Mouse (Mus musculus): ENCODE measurements at regions not wholly inside any gene's neighbourhood (a gene's known extent, or its start where the extent isn't known, plus 50 kb on each side); places are given as distances from the start of the nearest gene placed in this dataset.
"Not testable (repeated sequence)": the region's sequence is repeated elsewhere in the genome, so short reads cannot be mapped to it uniquely, and the experiment has no call there.

DNA sequence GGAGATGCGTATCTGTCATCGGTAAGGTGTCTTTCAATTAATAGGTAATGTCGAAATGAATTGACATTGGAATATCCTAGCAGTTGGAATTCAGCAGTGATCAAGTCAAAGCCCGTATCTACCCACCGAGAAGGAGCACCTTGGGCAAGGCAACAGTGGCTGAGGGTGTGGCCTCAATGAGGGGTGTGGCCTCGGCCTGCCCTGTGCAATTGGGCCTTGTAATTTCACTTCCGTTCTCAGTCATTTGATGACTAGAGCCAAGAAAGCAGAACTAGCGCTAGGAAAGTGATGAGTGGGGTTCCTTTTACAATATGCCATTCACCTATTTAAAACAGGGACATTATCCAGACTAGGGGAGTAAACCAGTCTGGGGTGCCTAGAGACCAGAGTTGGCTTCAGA, 77.6 kb downstream of the Elovl4 start:
- no peak for DNase-seq (ENCODE audit: low read depth, low spot score)

- peak; percentile 40 for DNase-seq (ENCODE audit: low read depth, low spot score)
Measured at GRCm38 (mm10) chr9:83727462-83728189, 78.5 kb downstream of the Elovl4 start.

DNA sequence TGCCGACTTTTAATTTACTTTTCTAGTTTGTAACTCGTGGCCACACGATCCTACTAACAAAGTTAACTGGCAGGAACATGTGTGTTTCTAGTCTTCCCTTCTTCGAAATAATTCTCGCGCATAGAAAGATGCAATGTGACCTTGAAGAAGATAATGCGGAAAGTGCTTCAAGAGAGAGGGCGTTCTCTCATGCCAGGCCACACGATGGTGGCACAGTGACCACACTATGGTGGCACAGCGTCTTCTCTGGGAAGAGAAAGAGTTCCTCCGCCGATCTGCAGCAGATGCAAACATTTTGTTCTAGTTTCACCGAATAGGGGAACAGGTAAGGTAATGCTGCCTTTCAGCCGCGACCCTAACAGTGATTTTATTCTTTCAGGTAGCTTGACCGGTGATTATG, 79.1 kb downstream of the Elovl4 start:
- no peak for DNase-seq (ENCODE audit: low read depth, low spot score)

GRCm38 (mm10) chr9:83726105-83726504, 80.0 kb downstream of the Elovl4 start:
- DNase-seq (ENCODE audit: low read depth, low spot score) = no peak

DNA sequence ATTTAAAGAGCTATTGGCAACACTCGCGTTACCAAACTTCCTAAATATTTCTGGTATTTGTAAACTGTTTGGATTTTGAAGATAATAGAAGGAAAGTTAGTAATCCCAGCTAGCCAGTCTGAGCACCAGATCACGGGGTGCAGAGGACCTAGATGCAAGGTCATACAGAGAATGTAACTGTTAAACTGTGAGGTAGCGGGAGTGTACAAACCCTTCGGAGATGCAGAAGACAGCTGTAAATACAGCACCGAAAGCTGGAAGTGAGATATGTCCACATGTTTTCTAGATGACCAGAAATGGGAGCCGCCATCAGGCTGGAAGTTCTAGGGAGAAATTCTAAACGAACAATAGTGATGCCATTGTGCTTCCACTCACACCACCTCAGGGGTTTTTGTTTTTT, 80.5 kb downstream of the Elovl4 start:
- no peak for DNase-seq (ENCODE audit: low read depth, low spot score)

DNA sequence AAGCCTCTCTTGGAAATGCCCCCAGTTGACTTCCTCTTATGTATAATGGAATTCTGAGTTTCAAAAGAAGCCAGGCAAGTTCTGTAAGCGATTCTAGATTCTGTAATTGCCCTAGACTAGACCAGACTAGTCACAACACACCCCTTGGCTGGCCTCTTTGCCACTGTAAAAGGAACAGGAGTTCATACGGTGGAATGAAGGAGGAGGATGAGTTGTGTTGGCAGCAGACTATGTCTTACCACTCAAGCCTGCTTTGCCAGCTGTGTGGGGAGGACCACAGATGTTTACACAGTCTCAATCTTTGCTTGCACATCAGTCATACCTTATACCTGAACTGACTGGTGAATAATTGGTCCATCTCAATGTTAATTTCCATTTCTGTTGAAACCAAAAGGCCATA, 85.1 kb downstream of the Elovl4 start:
- DNase-seq (ENCODE audit: low read depth, low spot score) = no peak

DNA sequence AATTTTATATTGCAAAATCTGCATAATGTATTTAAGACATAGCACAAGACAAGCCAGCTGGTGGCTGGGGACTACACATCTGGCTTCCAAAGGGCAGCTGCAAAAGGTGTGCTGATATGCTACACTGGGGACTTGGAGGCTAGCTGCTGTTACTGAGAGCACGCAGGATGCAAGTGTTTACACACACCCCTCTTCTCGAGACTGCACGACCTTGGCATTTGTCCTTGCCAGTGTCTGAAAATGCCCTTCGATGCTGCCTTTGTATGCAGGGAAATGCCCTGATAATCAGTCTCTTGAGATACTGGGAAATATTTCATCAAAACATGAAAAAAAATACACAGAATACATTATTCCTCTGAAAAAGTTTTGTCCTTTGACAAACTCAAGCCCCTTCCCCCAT, 86.3 kb downstream of the Elovl4 start:
- no peak for DNase-seq (ENCODE audit: low read depth, low spot score)

- not testable (repeated sequence) for DNase-seq (ENCODE audit: low read depth, low spot score)
Measured at GRCm38 (mm10) chr9:83718084-83718483, 88.0 kb downstream of the Elovl4 start.

GRCm38 (mm10) chr9:83716101-83716763, 89.8 kb downstream of the Elovl4 start:
- no peak for DNase-seq (ENCODE audit: low read depth, low spot score)

GRCm38 (mm10) chr9:83707361-83707760, 98.7 kb downstream of the Elovl4 start:
- no peak for DNase-seq (ENCODE audit: low read depth, low spot score)

GRCm38 (mm10) chr9:83706071-83706470, 100.0 kb downstream of the Elovl4 start:
- DNase-seq (ENCODE audit: low read depth, low spot score) = no peak

DNA sequence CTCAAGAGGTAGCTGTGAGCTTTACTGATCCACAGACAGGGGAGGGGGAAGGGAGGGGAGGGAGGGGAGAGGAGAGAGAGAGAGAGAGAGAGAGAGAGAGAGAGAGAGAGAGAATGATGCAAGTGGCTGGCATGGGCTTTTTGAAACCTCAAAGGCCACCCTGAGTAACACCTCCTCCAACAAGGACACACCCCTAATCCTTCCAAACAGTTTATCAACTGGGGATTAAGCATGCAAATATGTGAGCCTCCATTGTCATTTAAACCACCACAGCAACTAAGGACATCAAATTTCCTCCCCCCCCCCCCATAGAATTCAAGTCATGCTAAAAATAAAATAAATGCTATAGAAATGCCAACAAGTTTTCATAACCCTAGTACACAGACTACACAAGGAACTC, 101.9 kb downstream of the Elovl4 start:
- DNase-seq (ENCODE audit: low read depth, low spot score) = no peak

DNA sequence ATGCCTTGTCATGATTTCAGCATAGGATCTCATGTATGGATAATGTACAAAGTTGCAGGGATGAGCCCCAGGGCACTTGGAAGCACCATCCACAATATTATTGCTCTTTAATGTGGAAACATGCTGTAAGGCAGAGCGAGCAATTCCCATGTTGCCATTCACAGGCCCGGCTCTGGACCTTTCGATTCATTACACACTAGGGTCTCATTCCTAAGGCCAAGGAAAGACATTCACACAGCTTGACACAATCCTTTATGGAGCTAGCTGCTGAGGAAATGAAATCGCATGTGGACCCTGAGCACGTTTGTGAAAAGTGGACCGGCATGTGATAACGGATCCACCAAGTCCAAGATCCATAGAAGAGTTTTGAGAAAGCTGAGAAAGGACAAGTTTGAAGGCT, 105.2 kb downstream of the Elovl4 start:
- no peak for DNase-seq (ENCODE audit: low read depth, low spot score)

- no peak for DNase-seq (ENCODE audit: low read depth, low spot score)
Measured at GRCm38 (mm10) chr9:83700056-83700455, 106.0 kb downstream of the Elovl4 start.

DNA sequence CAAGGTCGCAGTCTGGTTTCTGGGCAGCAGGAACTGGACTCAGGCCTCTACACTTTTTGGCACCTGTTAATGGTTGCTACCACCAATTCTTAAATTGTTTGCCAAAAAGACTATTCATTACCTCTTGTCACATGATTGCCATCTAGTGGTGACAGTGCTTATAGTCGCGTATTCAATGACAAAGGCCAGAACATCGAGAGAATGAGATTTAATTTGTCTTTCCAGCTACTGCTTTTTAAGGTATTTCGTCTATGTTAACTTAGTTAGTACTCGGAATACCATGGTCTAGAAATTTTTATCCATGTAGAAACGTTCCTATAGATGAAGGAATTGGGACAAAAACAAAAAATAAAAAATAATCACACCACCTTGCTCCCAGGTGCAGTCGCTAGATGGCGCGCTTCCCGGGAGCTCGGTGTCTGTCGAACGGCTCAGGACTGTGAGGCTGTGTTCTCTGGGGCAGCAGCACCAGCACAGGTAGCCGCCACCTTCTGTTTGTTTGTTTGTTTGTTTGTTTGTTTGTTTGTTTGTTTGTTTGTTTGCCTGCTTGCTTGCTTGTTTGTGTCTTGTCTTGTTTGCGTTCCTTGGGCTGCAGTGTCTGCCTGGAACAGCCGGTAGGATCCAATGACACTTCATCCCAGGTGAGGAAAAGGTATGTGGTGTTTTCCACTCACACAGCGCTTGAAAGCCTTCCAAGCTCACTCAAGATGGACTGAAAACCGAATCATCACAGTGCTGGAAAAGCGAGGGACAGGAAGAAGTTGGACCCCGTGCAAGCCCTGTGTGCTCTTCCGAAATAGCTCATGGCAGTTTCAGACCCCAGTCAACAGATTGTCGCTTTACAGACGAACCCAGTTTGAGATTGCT, 114.5 kb downstream of the Elovl4 start:
- peak; percentile 20 for DNase-seq (ENCODE audit: low read depth, low spot score)
